Mouse (Mus musculus): ENCODE results near the gene Faim.

Gene Faim

GRCm38 (mm10) chr9:98974898-98975297, 11.3 kb upstream of the Faim start:
- in situ Hi-C loops (cut with MseI, MboI), result no loop called here

DNA sequence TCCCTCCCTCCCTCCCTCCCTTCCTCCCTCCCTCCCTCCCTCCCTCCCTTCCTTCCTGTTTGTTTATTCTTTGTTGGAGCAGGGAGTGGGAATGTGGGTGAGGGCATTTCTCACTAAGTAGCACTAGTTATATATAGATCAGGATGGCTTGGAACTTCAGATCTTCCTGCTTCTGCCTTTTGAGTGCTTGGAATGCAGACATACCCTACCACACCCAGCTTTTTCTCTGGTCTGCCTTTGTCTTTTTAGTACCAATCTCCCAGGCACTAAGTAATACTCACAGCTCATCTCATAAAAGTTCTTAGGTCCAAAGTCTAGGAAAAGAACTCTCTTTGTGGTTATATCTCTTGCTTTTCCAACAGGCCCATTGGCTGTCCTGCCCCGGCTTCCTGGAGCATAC, 10.1 kb upstream of the Faim start:
- in situ Hi-C loops (cut with MseI, MboI), result no loop called here

DNA sequence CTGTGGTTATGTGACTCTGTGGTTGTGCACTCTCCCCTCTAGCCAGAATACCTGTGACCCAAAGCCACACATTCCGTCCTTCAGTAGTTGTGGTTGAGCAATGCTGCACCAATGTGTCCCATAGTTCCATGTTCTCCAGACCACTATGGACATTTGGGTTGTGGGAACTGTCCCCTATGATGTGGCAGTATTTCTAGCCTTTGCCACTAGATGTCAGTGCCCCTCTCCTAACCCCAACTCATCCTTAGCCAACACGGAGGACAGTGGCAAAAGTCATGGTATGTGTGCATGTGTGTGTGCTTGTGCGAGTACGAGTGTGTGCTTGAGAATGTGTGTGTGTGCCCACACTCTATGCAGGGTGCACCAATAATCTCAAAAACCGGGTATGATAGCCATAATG, 9.7 kb upstream of the Faim start:
- in situ Hi-C loops (cut with MseI, MboI), result no loop called here

DNA sequence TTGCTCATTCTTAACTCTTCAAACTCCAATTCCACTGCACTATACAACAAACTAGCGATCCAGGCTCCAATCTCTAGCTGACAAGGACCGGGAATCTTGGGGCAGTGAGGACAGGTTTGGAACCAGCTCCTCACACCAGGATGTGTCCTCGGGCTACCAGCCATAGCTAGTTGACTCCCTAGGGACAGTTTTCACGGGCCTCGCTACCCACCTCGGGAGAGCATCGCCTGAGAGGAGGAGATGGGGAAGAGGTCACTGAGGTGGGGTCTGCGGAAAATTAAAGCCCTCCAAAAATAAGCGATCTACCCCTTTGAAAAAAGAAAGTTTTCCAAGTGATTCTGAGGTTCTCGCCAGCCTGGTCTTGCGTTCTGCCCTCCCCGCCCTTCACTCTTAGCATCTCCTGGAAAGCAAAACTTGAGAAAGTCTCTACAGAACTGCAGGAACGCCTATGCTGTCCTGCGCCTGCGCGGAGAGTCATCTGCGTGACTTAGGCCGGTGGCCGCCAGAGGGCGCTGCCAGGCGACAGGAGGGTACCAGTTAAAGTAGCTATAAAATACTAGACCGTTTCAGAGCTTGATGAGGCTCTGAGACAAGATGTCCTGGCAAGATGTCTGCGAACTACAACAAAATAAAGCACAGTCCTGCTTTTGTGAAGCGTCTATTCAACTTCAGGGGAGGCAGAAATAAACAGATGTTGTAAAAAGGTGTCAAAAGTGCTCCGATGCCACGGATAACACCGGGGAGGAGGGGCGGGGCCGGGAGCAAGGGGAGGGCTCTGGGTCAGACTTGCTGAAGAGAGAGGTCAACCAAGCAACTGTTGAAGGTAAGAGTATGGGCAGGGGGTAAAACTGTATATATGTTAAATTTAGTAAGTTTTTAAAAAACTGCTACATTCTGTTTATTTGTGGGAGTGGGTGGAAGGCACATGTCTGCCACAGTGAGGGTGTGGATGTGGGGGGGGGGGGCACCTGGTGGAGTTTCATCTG, 6.4 kb upstream of the Faim start:
- in situ Hi-C loops (cut with MseI, MboI), result no loop called here

DNA sequence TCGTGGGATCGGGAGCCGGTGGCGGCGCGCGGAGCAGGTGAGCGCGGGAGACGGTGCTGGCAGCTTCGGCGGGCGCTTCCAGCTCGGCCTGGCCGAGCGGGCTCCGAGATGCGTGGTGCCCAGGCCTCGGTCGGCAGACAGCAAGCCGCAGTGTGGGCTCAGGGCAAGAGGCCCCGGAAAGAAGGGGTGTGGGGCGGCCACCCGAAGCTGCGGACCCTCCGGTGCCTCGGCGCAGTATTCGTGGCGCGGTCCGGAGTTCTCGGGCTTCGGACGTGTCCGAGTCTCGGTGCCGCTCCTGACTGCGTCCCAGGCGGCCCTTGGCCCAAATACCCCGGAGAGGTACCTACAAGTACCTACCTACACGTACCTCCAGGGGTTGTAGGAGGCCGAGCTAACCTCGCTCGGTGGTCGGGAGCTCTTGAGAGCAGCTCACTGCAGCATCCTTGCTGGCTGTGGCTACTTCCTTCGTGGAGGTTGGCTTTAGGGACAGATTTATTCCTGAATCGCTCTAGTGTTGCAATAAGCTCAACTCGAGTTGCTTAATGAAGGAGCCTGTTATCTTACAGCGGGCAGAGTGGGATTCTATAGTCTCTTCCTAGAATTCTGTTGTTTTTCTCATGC, 413 bp downstream of the Faim start:
- in situ Hi-C loops (cut with MseI, MboI), result no loop called here

GRCm38 (mm10) chr9:98987131-98987530, 958 bp downstream of the Faim start:
- in situ Hi-C loops (cut with MseI, MboI), result no loop called here

GRCm38 (mm10) chr9:98994103-98994502, 7.9 kb downstream of the Faim start:
- in situ Hi-C loops (cut with MseI, MboI), result no loop called here

- in situ Hi-C loops (cut with MseI, MboI), result no loop called here
Measured at GRCm38 (mm10) chr9:98999881-99000339, 13.7 kb downstream of the Faim start.

- in situ Hi-C loops (cut with MseI, MboI), result no loop called here
Measured at GRCm38 (mm10) chr9:99001326-99001725, 15.2 kb downstream of the Faim start.

DNA sequence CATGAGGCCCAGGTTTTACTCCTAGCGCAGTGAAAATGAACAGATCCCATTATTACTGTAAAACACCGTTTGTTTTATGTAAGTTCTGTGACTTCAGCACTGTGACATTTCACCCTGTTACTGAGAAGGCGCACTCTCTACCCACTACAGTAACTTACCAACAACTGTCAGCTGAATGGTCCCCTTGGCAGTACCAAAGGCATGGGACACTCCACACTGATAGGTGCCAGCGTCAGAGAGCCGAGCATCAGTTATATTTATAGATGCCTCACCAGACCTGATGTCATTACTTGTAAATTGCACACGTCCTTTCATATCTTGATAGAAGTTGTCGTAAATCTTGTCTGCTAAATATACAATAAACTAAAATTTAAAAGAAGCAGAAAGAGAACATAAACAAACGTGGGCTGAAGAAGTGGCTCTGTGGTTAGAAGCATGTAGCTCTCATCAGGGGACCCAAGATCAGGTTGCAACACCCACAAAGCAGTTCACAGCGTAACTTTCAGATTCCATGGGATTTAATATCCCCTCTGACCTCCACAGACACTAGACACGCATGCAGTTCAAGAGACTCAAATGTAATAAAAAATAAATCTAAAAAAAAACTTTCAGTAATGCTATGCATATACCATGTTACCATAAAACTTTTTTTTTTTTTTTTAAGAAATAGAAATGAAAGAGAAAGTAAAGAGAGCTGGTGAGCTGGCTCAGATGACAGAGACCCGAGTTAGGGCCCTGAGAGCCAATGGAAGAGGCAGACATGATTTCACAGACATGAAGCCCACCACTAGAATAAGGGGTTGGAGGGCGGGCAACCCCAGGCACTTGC, 23.1 kb downstream of the Faim start:
- in situ Hi-C loops (cut with MseI, MboI), result no loop called here

DNA sequence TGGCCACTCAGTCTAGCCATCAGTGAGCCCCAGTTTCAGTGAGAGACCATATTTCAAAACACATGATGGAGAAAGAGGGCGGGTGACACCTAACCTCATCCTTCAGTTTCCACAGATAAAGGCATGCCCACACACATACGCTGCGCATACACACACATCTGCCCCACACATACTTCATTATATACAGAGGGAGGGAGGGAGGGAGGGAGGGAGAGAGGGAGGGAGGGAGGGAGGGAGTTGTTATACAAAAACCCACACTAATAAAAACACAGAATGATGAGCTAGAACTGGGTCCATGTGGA, 23.7 kb downstream of the Faim start:
- in situ Hi-C loops (cut with MseI, MboI), result no loop called here

DNA sequence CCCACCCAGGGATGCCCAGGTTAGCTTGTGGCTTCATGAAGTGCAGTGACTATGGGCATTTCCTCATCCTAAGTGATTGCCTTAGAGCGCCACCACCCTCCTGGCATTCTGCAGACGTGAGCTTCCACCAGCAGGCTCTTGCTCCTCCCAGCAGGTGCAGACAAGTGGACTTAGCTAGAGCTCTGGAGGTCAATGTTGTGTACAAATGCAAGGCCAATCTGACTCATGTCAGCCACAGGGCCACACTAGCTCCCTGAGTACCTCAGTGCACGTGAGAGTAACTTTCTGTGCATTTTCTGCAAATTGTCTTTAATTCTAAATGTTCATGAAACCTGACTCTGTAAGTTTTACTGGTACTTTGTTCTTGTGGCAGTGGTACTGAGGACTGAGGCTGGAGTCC, 30.1 kb downstream of the Faim start:
- in situ Hi-C loops (cut with MseI, MboI), result no loop called here

GRCm38 (mm10) chr9:99016759-99017158, 30.6 kb downstream of the Faim start:
- in situ Hi-C loops (cut with MseI, MboI), result no loop called here

- in situ Hi-C loops (cut with MseI, MboI), result no loop called here
Measured at GRCm38 (mm10) chr9:99017679-99018078, 31.5 kb downstream of the Faim start.

- in situ Hi-C loops (cut with MseI, MboI), result no loop called here
Measured at GRCm38 (mm10) chr9:99021166-99021565, 35.0 kb downstream of the Faim start.

DNA sequence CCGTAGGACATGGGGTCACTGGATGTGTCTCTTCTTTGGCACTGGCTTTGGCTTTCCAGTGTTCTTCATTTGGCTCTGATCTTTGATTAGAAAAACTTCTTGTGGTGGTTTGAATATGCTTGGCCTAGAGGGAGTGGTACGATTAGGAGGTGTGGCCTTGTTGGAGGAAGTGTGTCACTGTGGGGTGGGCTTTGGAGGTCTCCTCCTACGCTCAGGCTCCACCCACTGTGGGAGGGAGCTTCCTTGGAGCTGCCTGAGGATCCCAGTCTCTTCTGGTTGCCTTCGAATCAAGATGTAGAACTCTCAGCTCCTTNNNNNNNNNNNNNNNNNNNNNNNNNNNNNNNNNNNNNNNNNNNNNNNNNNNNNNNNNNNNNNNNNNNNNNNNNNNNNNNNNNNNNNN, 35.6 kb downstream of the Faim start:
- in situ Hi-C loops (cut with MseI, MboI), result no loop called here

DNA sequence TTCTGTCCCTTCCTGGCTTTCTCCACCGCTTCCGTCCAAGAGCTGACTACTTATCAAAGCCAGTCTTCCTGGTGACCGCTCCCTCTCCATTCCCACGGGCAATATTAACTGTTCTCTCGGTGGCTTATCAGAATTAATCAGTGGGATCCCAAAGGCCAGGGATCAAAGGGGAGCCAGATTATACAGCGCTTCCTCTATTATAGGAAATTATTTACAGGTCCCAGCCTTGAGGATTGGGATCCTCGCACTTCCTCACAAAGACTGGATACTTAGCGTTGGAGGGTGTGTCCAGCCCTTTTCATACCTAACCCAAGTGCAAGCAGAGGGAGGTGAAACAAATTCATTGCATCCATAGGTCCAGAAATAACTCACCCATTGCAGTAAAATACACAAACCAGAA, 45.9 kb downstream of the Faim start:
- in situ Hi-C loops (cut with MseI, MboI), result no loop called here

DNA sequence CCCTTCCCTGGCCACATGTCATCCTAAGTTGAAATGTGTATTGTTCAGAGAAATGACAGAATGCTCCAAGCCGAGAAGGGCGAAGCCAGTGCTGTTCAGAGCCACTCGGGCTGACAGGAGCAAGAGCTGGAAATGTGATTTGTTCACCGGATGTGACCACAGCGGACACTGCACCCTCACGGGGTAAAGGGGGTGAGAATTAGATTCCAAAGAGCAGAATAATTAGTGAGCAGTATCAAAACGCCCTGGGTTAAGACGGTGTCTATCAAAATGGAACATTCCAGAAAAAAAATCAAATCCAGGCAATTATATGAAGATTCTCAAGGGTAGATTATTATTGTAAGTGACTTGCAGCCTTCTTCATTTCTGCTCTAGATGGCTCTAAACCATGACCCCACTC, 47.9 kb downstream of the Faim start:
- in situ Hi-C loops (cut with MseI, MboI), result no loop called here

GRCm38 (mm10) chr9:99035575-99035974, 49.4 kb downstream of the Faim start, which contains the start of gene Gm1123:
Gm1123 (minus strand) TSS chr9:99035715.
- in situ Hi-C loops (cut with MseI, MboI), result no loop called here

GRCm38 (mm10) chr9:99041994-99042393, 55.8 kb downstream of the Faim start:
- in situ Hi-C loops (cut with MseI, MboI), result no loop called here

DNA sequence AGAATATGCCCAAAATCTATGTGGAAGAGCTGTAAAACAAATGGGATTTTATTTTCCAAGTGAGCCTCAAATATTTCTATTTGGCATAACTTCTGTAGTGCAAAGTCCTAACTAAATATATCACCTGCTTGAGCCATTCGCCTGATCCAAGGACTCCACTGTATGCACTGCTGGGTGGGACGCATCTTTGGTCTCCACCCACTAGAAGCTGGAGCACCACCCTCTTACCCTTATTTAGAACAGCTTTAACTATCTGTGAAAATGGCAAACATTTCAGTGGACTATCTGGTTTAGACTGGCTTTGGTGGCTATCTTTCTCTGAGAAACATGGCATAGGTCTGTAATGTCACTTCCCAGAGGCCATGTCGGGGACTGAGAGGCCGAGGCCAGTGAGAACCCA, 56.5 kb downstream of the Faim start:
- in situ Hi-C loops (cut with MseI, MboI), result no loop called here

- in situ Hi-C loops (cut with MseI, MboI), result no loop called here
Measured at GRCm38 (mm10) chr9:99044761-99045160, 58.6 kb downstream of the Faim start.

All from mouse trophoblast stem cell (cell line).